Mouse (Mus musculus): ENCODE measurements around the gene Dnajb3. TPM values are rescaled to one million over a fixed set of nuclear protein-coding genes. Genes with fewer than 3 reads are reported as not detected.
"Not testable (repeated sequence)": the region's sequence is repeated elsewhere in the genome, so short reads cannot be mapped to it uniquely, and the experiment has no call there.

Gene Dnajb3
- polyA plus RNA-seq, 1 experiment from 2014 or later: 6.9 TPM

- Histone ChIP-seq H3K4me2 (no peak overlapping the region), H3K4me3 (no peak overlapping the region), H3K9me3 (peaks cover 50% of the 10 kb centered on the region), H3K36me3 (no peaks in the 10 kb centered on the region), H3K27ac (no peak overlapping the region), H3K9ac (no peak overlapping the region), H3K27me3 (no peaks in the 10 kb centered on the region), H3K4me1 (no peaks in the 10 kb centered on the region)
- ATAC-seq (ENCODE audit: borderline replicate concordance, extremely low read depth, low FRiP score, low TSS enrichment): no peak
- whole genome bisulfite sequencing: 75% methylated on average over 1 of the region's 1 CpGs
Measured at GRCm38 (mm10) chr1:88213061-88213460, 7.5 kb upstream of the Dnajb3 start.

GRCm38 (mm10) chr1:88212341-88213045, 6.9 kb upstream of the Dnajb3 start:
- Histone ChIP-seq H3K36me3 (no peaks in the 10 kb centered on the region), H3K4me3 (no peak overlapping the region), H3K9me3 (peaks cover 48% of the 10 kb centered on the region), H3K4me1 (no peaks in the 10 kb centered on the region), H3K4me2 (no peak overlapping the region), H3K27me3 (no peaks in the 10 kb centered on the region), H3K27ac (no peak overlapping the region), H3K9ac (no peak overlapping the region)
- 56% methylated on average over 8 of the region's 8 CpGs for WGBS
- no peak for ATAC-seq (ENCODE audit: borderline replicate concordance, extremely low read depth, low FRiP score, low TSS enrichment)

- WGBS: 62% methylated on average over 8 of the region's 8 CpGs
- peak; percentile 40; the same call in 1 of the 2 replicates for ATAC-seq (ENCODE audit: borderline replicate concordance, extremely low read depth, low FRiP score, low TSS enrichment)
- Histone ChIP-seq H3K27ac (no peak within 1 kb of the TSS), H3K9ac (no peak within 1 kb of the TSS), H3K9me3 (peaks cover 41% of the 10 kb centered on the region), H3K4me2 (no peak within 1 kb of the TSS), H3K27me3 (no peaks in the 10 kb centered on the region), H3K4me3 (no peak within 1 kb of the TSS), H3K4me1 (no peaks in the 10 kb centered on the region), H3K36me3 (no peaks in the 10 kb centered on the region)
Measured at GRCm38 (mm10) chr1:88211812-88212211, 6.2 kb upstream of the Dnajb3 start, which contains the start of gene Ugt1a1. TSS of gene Ugt1a1 (plus strand) at chr1:88211959.

GRCm38 (mm10) chr1:88206843-88207479, 1.4 kb upstream of the Dnajb3 start:
- Histone ChIP-seq H3K36me3 (no peaks in the 10 kb centered on the region), H3K9ac (no peak overlapping the region), H3K4me1 (no peaks in the 10 kb centered on the region), H3K27me3 (no peaks in the 10 kb centered on the region), H3K4me3 (no peak overlapping the region), H3K27ac (no peak overlapping the region), H3K4me2 (no peak overlapping the region), H3K9me3 (0 out of 2 replicates have a peak, but pooled peaks cover 7% of the 10 kb centered on the region)
- 67% methylated on average over 2 of the region's 2 CpGs for WGBS
- no peak for ATAC-seq (ENCODE audit: borderline replicate concordance, extremely low read depth, low FRiP score, low TSS enrichment)

- no peaks in the 10 kb centered on the region for H3K36me3 ChIP-seq
- H3K4me1 ChIP-seq: no peaks in the 10 kb centered on the region
- no peak within 1 kb of the TSS for H3K4me2 ChIP-seq
- 62% methylated on average over 7 of the region's 7 CpGs for WGBS
- H3K4me3 ChIP-seq: no peak within 1 kb of the TSS
- H3K27ac ChIP-seq: no peak within 1 kb of the TSS
- H3K27me3 ChIP-seq: no peaks in the 10 kb centered on the region
- no peaks in the 10 kb centered on the region for H3K9me3 ChIP-seq
- no peak for ATAC-seq (ENCODE audit: borderline replicate concordance, extremely low read depth, low FRiP score, low TSS enrichment)
- no peak within 1 kb of the TSS for H3K9ac ChIP-seq
Measured at GRCm38 (mm10) chr1:88200456-88200855, 5.1 kb downstream of the Dnajb3 start, which contains the start of gene Ugt1a2. TSS of gene Ugt1a2 (plus strand) at chr1:88200601.

- H3K4me2 ChIP-seq: no peak overlapping the region
- H3K27me3 ChIP-seq: no peaks in the 10 kb centered on the region
- H3K9ac ChIP-seq: no peak overlapping the region
- no peaks in the 10 kb centered on the region for H3K4me1 ChIP-seq
- no peaks in the 10 kb centered on the region for H3K9me3 ChIP-seq
- ATAC-seq (ENCODE audit: borderline replicate concordance, extremely low read depth, low FRiP score, low TSS enrichment): no peak
- no peaks in the 10 kb centered on the region for H3K36me3 ChIP-seq
- 54% methylated on average over 2 of the region's 2 CpGs for WGBS
- no peak overlapping the region for H3K27ac ChIP-seq
- no peak overlapping the region for H3K4me3 ChIP-seq
Measured at GRCm38 (mm10) chr1:88199996-88200395, 5.6 kb downstream of the Dnajb3 start.

- Histone ChIP-seq H3K4me1 (no peaks in the 10 kb centered on the region), H3K4me3 (no peak overlapping the region), H3K9me3 (no peaks in the 10 kb centered on the region), H3K4me2 (no peak overlapping the region), H3K9ac (no peak overlapping the region), H3K27ac (no peak overlapping the region), H3K36me3 (no peaks in the 10 kb centered on the region), H3K27me3 (no peaks in the 10 kb centered on the region)
- WGBS: 63% methylated on average over 3 of the region's 3 CpGs
- no peak for ATAC-seq (ENCODE audit: borderline replicate concordance, extremely low read depth, low FRiP score, low TSS enrichment)
Measured at GRCm38 (mm10) chr1:88197443-88197842, 8.1 kb downstream of the Dnajb3 start.

- no peak overlapping the region for H3K4me3 ChIP-seq
- H3K27ac ChIP-seq: no peak overlapping the region
- no peaks in the 10 kb centered on the region for H3K36me3 ChIP-seq
- H3K27me3 ChIP-seq: no peaks in the 10 kb centered on the region
- no peaks in the 10 kb centered on the region for H3K4me1 ChIP-seq
- H3K9ac ChIP-seq: no peak overlapping the region
- no peak for ATAC-seq (ENCODE audit: borderline replicate concordance, extremely low read depth, low FRiP score, low TSS enrichment)
- no peak overlapping the region for H3K4me2 ChIP-seq
- WGBS: 81% methylated on average over 1 of the region's 1 CpGs
- H3K9me3 ChIP-seq: no peaks in the 10 kb centered on the region
Measured at GRCm38 (mm10) chr1:88195687-88196086, 9.9 kb downstream of the Dnajb3 start.

GRCm38 (mm10) chr1:88192136-88192535, 13.4 kb downstream of the Dnajb3 start:
- no peaks in the 10 kb centered on the region for H3K36me3 ChIP-seq
- H3K9ac ChIP-seq: no peak overlapping the region
- no peak overlapping the region for H3K4me2 ChIP-seq
- no peak overlapping the region for H3K4me3 ChIP-seq
- H3K4me1 ChIP-seq: no peaks in the 10 kb centered on the region
- H3K9me3 ChIP-seq: no peaks in the 10 kb centered on the region
- no peak for ATAC-seq (ENCODE audit: borderline replicate concordance, extremely low read depth, low FRiP score, low TSS enrichment)
- H3K27me3 ChIP-seq: no peaks in the 10 kb centered on the region
- H3K27ac ChIP-seq: no peak overlapping the region
- WGBS: 74% methylated on average over 3 of the region's 3 CpGs

GRCm38 (mm10) chr1:88186325-88186935, 19.2 kb downstream of the Dnajb3 start:
- H3K9me3 ChIP-seq: no peaks in the 10 kb centered on the region
- no peak overlapping the region for H3K4me3 ChIP-seq
- H3K36me3 ChIP-seq: no peaks in the 10 kb centered on the region
- no peaks in the 10 kb centered on the region for H3K27me3 ChIP-seq
- H3K9ac ChIP-seq: no peak overlapping the region
- 90% methylated on average over 5 of the region's 5 CpGs for WGBS
- ATAC-seq (ENCODE audit: borderline replicate concordance, extremely low read depth, low FRiP score, low TSS enrichment): no peak
- no peak overlapping the region for H3K4me2 ChIP-seq
- H3K27ac ChIP-seq: no peak overlapping the region
- no peaks in the 10 kb centered on the region for H3K4me1 ChIP-seq

GRCm38 (mm10) chr1:88179657-88180056, 25.9 kb downstream of the Dnajb3 start:
- Histone ChIP-seq H3K27ac (no peak overlapping the region), H3K4me2 (no peak overlapping the region), H3K9me3 (peaks cover 12% of the 10 kb centered on the region), H3K4me1 (no peaks in the 10 kb centered on the region), H3K9ac (no peak overlapping the region), H3K36me3 (no peaks in the 10 kb centered on the region), H3K27me3 (no peaks in the 10 kb centered on the region), H3K4me3 (no peak overlapping the region)
- 87% methylated on average over 1 of the region's 1 CpGs for WGBS
- no peak for ATAC-seq (ENCODE audit: borderline replicate concordance, extremely low read depth, low FRiP score, low TSS enrichment)

- ATAC-seq (ENCODE audit: borderline replicate concordance, extremely low read depth, low FRiP score, low TSS enrichment); H3K4me2 ChIP-seq; H3K27me3 ChIP-seq; H3K9ac ChIP-seq; H3K4me3 ChIP-seq; H3K36me3 ChIP-seq; H3K27ac ChIP-seq; H3K4me1 ChIP-seq; H3K9me3 ChIP-seq: not testable (repeated sequence)
- WGBS: 74% methylated on average over 7 of the region's 7 CpGs
Measured at GRCm38 (mm10) chr1:88172190-88172589, 33.4 kb downstream of the Dnajb3 start.

All from lung, embryonic 15.5 days (tissue).